Mouse (Mus musculus) heart, postnatal 0 days (tissue): ENCODE measurements around the gene Ssc4d.

Source experiments
- CTCF ChIP-seq: IDR thresholded peaks from 2 replicates; pipeline ENCODE4 v1.5.1; 2016; ENCODE audit warnings: antibody characterized with exemption, control low read depth, low read depth
- EP300 ChIP-seq: IDR thresholded peaks from 2 replicates; pipeline ENCODE4 v1.6.1; 2016; ENCODE audit warnings: antibody characterized with exemption, low read depth

DNA sequence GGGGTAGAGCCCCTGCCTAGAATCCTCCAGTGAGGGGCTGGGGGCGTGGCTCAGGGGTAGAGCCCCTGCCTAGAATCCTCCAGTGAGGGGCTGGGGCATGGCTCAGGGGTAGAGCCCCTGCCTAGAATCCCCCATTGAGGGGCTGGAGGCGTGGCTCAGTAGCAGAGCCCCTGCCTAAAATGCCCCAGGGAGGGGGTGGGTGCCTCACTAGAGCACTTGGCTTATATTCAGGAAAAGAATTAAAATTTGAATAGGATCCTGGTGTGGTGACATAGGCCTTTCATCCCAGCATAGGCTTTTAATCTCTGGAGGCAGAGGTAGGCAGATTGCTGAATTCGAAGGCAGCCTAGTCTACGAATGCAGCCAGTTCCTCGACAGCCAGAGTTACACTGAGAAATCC lies 5.0 kb upstream of the Ssc4d start:
- no peak for TF ChIP-seq CTCF
- TF ChIP-seq EP300 = no peak
